Comparison of ENCODE assay signal across 7 mouse cellular contexts in genomic region chr3:130690834-130691595, GRCm38 (mm10). TPM values are rescaled to one million over a fixed set of nuclear protein-coding genes. Genes with fewer than 3 reads are reported as not detected.
DNase-seq lines count a peak whose midpoint lies in the region; ATAC-seq and TF ChIP-seq lines count a peak whose summit lies in the region.

No protein-coding gene starts in this region.

- H3K27me3 ChIP-seq in MEL (ENCODE audit: control insufficient read depth in 1 of 2, insufficient read depth in 2 of 2, low read length in 2 of 2) = no peaks in the 10 kb centered on the region
- H3K27me3 ChIP-seq in liver, embryonic 15.5 days = no peaks in the 10 kb centered on the region

- peak overlapping the region; percentile 83 for H3K4me2 ChIP-seq in liver, embryonic 15.5 days

- intact Hi-C loops in gastrocnemius, postnatal 14 days (cut with DNase I; ENCODE audit: low total_unique reads) = loop anchor here (5.0 kb wide), 1 partner anchor 599 kb away; no protein-coding TSS in a partner anchor

- peak overlapping the region; percentile 75 for H3K9ac ChIP-seq in MEL (ENCODE audit: control insufficient read depth, low read depth, low read length, poor library complexity, severe bottlenecking)
- H3K9ac ChIP-seq in liver, embryonic 15.5 days = peak overlapping the region; percentile 55

- H3K9me3 ChIP-seq in MEL (replicated peaks; ENCODE audit: insufficient read depth, low read length) = no peaks in the 10 kb centered on the region
- H3K9me3 ChIP-seq in liver, embryonic 15.5 days (replicated peaks) = no peaks in the 10 kb centered on the region

- 6% methylated on average over 20 of the region's 20 CpGs for WGBS in liver, embryonic 15.5 days (ENCODE audit: insufficient replicate concordance)

- peaks cover 3% of the 10 kb centered on the region; the same call in 1 of the 2 replicates for H3K79me2 ChIP-seq in MEL (ENCODE audit: control insufficient read depth, insufficient read depth, low read length, poor library complexity)

- H3K4me1 ChIP-seq in MEL (ENCODE audit: control insufficient read depth in 1 of 2, insufficient read depth in 2 of 2, low read length in 2 of 2) = peaks cover 6 to 25% of the 10 kb centered on the region in 2 experiments
- H3K4me1 ChIP-seq in liver, embryonic 15.5 days (replicated peaks) = peaks cover 38% of the 10 kb centered on the region

- peak; percentile 91 for DNase-seq in MEL (ENCODE audit: low read depth, low spot score)
- DNase-seq in brain, embryonic 14.5 days (ENCODE audit: low read depth) = peak; percentile 67
- peak; percentile 80 for DNase-seq in gastrocnemius, postnatal 14 days
- DNase-seq in induced T-regulatory cell, adult 2 months (ENCODE audit: low read depth) = peak; percentile 90
- DNase-seq in neural tube, embryonic 10.5 days (ENCODE audit: extremely low spot score, low spot score) = peak; percentile 58
- DNase-seq in right cerebral cortex, postnatal 14 days = no peak

- peak overlapping the region; percentile 52 to 70 for H3K4me3 ChIP-seq in MEL (ENCODE audit: control insufficient read depth in 1 of 2, insufficient read depth in 1 of 2, low read depth in 2 of 2, low read length in 2 of 2)
- H3K4me3 ChIP-seq in liver, embryonic 15.5 days (replicated peaks) = peak overlapping the region; percentile 62

- peak; percentile 5 to 58; a peak in 2 of 4 replicates for TF ChIP-seq EP300 in MEL (IDR thresholded peaks at IDR 0.05; ENCODE audit: low read depth in 1 of 2, low read length in 2 of 2)

- TF ChIP-seq POLR2A in MEL (IDR thresholded peaks at IDR 0.05; ENCODE audit: control insufficient read depth in 1 of 2, insufficient read depth in 1 of 2, low read depth in 1 of 2, low read length in 2 of 2, poor library complexity in 1 of 2) = peak; percentile 38 to 62; a peak in 1 of 4 replicates
- TF ChIP-seq POLR2A in brain, embryonic 14.5 days (IDR thresholded peaks at IDR 0.05; ENCODE audit: borderline replicate concordance, extremely low read depth, insufficient read depth, insufficient read length, poor library complexity, severe bottlenecking) = no peak

- TF ChIP-seq RAD21 in MEL (IDR thresholded peaks at IDR 0.05; ENCODE audit: low read depth, low read length) = no peak

- peak overlapping the region; percentile 78 for H3K27ac ChIP-seq in MEL (ENCODE audit: control insufficient read depth, low read depth, low read length)
- H3K27ac ChIP-seq in liver, embryonic 15.5 days (replicated peaks) = peak overlapping the region; percentile 95

- H3K36me3 ChIP-seq in MEL (ENCODE audit: control insufficient read depth in 1 of 2, insufficient read depth in 2 of 2, low read length in 2 of 2) = peaks cover 0 to 16% of the 10 kb centered on the region in 2 experiments; a peak in 3 of 4 replicates
- peaks cover 17% of the 10 kb centered on the region for H3K36me3 ChIP-seq in liver, embryonic 15.5 days (replicated peaks)

- TF ChIP-seq CTCF in MEL (IDR thresholded peaks at IDR 0.05 in 2 of 3, conservative IDR thresholded peaks at IDR 0.05 in 1 of 3; ENCODE audit: control insufficient read depth in 1 of 3, insufficient read depth in 1 of 3, low read depth in 2 of 3, low read length in 3 of 3, poor library complexity in 1 of 3, severe bottlenecking in 1 of 3) = peak in 2 of 3 experiments; percentile 28 to 32; a peak in 4 of 6 replicates
- peak; percentile 39; the same call in 1 of the 2 replicates for TF ChIP-seq CTCF in brain, embryonic 14.5 days (IDR thresholded peaks at IDR 0.05; ENCODE audit: borderline replicate concordance, extremely low read depth, insufficient read depth, insufficient read length)

- peak; percentile 90 for ATAC-seq in liver, embryonic 15.5 days (ENCODE audit: insufficient read depth)

TF ChIP-seq in MEL, 35 proteins besides CTCF, POLR2A, EP300 and RAD21:
- peak; percentile 41; the same call in 1 of the 2 replicates for TF ChIP-seq MYB (IDR thresholded peaks at IDR 0.05; ENCODE audit: low read depth, low read length)
- TF ChIP-seq MAFK (IDR thresholded peaks at IDR 0.05; ENCODE audit: borderline replicate concordance, low read depth, low read length) = 0 out of 2 replicates have a peak, but pooled peaks have one; percentile 29
- TF ChIP-seq E2F4 (IDR thresholded peaks at IDR 0.05; ENCODE audit: borderline replicate concordance, low read depth, low read length) = no peak
- peak; percentile 67; the same call in 1 of the 2 replicates for TF ChIP-seq ETS1 (IDR thresholded peaks at IDR 0.05; ENCODE audit: low read depth, low read length)
- TF ChIP-seq HCFC1 (IDR thresholded peaks at IDR 0.05; ENCODE audit: low read depth, low read length) = peak; percentile 64
- peak; percentile 90 for TF ChIP-seq ZNF384 (IDR thresholded peaks at IDR 0.05; ENCODE audit: low read depth, low read length)
- TF ChIP-seq JUND (IDR thresholded peaks at IDR 0.05; ENCODE audit: low read depth, low read length) = no peak
- 0 out of 2 replicates have a peak, but pooled peaks have one; percentile 2 for TF ChIP-seq USF1 (IDR thresholded peaks at IDR 0.05; ENCODE audit: low read depth, low read length)
- TF ChIP-seq TBP (IDR thresholded peaks at IDR 0.05; ENCODE audit: low read depth, low read length) = peak; percentile 61; the same call in 1 of the 2 replicates
- TF ChIP-seq RCOR1 (IDR thresholded peaks at IDR 0.05; ENCODE audit: low read depth, low read length) = peak; percentile 6; the same call in 1 of the 2 replicates
- no peak; the same call in 1 of the 2 replicates for TF ChIP-seq MAZ (IDR thresholded peaks at IDR 0.05; ENCODE audit: low read depth, low read length)
- peak; percentile 77; the same call in 1 of the 2 replicates for TF ChIP-seq SIN3A (IDR thresholded peaks at IDR 0.05; ENCODE audit: low read length)
- TF ChIP-seq ELF1 (IDR thresholded peaks at IDR 0.05; ENCODE audit: low read depth, low read length) = peak; percentile 71
- no peak for TF ChIP-seq CHD2 (IDR thresholded peaks at IDR 0.05; ENCODE audit: low read length)
- no peak for TF ChIP-seq BHLHE40 (IDR thresholded peaks at IDR 0.05; ENCODE audit: borderline replicate concordance, low read depth, low read length)
- TF ChIP-seq ZKSCAN1 (IDR thresholded peaks at IDR 0.05; ENCODE audit: low read depth, low read length) = no peak
- TF ChIP-seq ZMIZ1 (IDR thresholded peaks at IDR 0.05; ENCODE audit: low read depth, low read length) = peak; percentile 70
- TF ChIP-seq TCF12 (IDR thresholded peaks at IDR 0.05; ENCODE audit: low read depth, low read length) = peak; percentile 45; the same call in 1 of the 2 replicates
- peak; percentile 52; the same call in 1 of the 2 replicates for TF ChIP-seq POLR2AphosphoS2 (IDR thresholded peaks at IDR 0.05; ENCODE audit: low read length)
- TF ChIP-seq MAX (IDR thresholded peaks at IDR 0.05; ENCODE audit: low read length) = peak; percentile 8; the same call in 1 of the 2 replicates
- TF ChIP-seq MEF2A (IDR thresholded peaks at IDR 0.05; ENCODE audit: extremely low read depth, insufficient replicate concordance, low read depth, low read length, poor library complexity, severe bottlenecking) = no peak
- TF ChIP-seq GATA1 (IDR thresholded peaks at IDR 0.05; ENCODE audit: low read depth, low read length) = peak; percentile 75
- TF ChIP-seq NELFE (IDR thresholded peaks at IDR 0.05; ENCODE audit: low read depth, low read length) = peak; percentile 65

RNA-seq across cellular contexts. Expression of gene Ostc, which starts 18.2 kb away (rescaled TPM):
- 185 and 196 TPM in 2 replicates for total RNA-seq in MEL (2012; rRNA removed)
- polyA plus RNA-seq in MEL (2012; ENCODE audit: insufficient read depth in 1 of 2, insufficient read length in 2 of 2, low read depth in 1 of 2, low replicate concordance in 2 of 2, missing spikeins in 1 of 2) = 100 to 1,000 TPM in 1 of 2 experiments, not detected in 1; 199 TPM
- 123 and 139 TPM in 2 replicates for polyA plus RNA-seq in brain, embryonic 14.5 days (2012; rRNA removed)
- 10 to 100 TPM; 40.6 to 54.5 TPM for total RNA-seq in gastrocnemius, postnatal 14 days (2021)
- 214 and 218 TPM in 2 replicates for polyA plus RNA-seq in liver, embryonic 15.5 days (2015; fragmentation: Nextera tagmentation; extraction: Ambion mirVana)

RNA-seq across cellular contexts. Expression of gene Rpl34, which starts 39.2 kb away (rescaled TPM):
- 1,619 and 1,639 TPM in 2 replicates for total RNA-seq in MEL (2012; rRNA removed)
- polyA plus RNA-seq in MEL (2012; ENCODE audit: insufficient read depth in 1 of 2, insufficient read length in 2 of 2, low read depth in 1 of 2, low replicate concordance in 2 of 2, missing spikeins in 1 of 2) = 100 to 1,000 TPM; 451 to 895 TPM
- 1,791 and 2,202 TPM in 2 replicates for polyA plus RNA-seq in brain, embryonic 14.5 days (2012; rRNA removed)
- total RNA-seq in gastrocnemius, postnatal 14 days (2021) = 100 to 1,000 TPM; 465 to 522 TPM
- polyA plus RNA-seq in liver, embryonic 15.5 days (2015; fragmentation: Nextera tagmentation; extraction: Ambion mirVana) = 482 and 508 TPM in 2 replicates
